Mouse (Mus musculus) neural tube, embryonic 15.5 days (tissue): ENCODE data around the gene Serpinb1c. TPM values are rescaled to one million over a fixed set of nuclear protein-coding genes. Genes with fewer than 3 reads are reported as not detected.
"Not testable (repeated sequence)": the region's sequence is repeated elsewhere in the genome, so short reads cannot be mapped to it uniquely, and the experiment has no call there.

ENCODE experiments used
- ATAC-seq: fragments of 200-750 bp; cut with Nextera tagmentation; 2 replicates; pipeline ENCODE4 v1.8.0; 2017; ENCODE audit warnings: mild to moderate bottlenecking, moderate TSS enrichment, moderate library complexity; ENCODE audit not compliant: low FRiP score
- H3K27ac ChIP-seq: fragments of 300-500 bp; sonication (generic); replicated peaks from 2 replicates; pipeline ENCODE4 v1.5.1; 2015; ENCODE audit warnings: mild to moderate bottlenecking, inconsistent platforms
- H3K27me3 ChIP-seq: fragments of 300-500 bp; sonication (generic); replicated peaks from 2 replicates; pipeline ENCODE4 v1.6.1; 2015; ENCODE audit warnings: inconsistent platforms
- H3K36me3 ChIP-seq: fragments of 300-500 bp; sonication (generic); 2 replicates; pipeline ENCODE4 v1.6.1; 2015; ENCODE audit warnings: inconsistent platforms
- H3K4me1 ChIP-seq: fragments of 300-500 bp; sonication (generic); 2 replicates; pipeline ENCODE4 v1.6.1; 2015; ENCODE audit warnings: inconsistent platforms
- H3K4me2 ChIP-seq: fragments of 300-500 bp; sonication (generic); 2 replicates; pipeline ENCODE4 v1.6.1; 2015; ENCODE audit warnings: inconsistent platforms, mild to moderate bottlenecking, moderate library complexity
- H3K4me3 ChIP-seq: fragments of 300-500 bp; sonication (generic); replicated peaks from 2 replicates; pipeline ENCODE4 v1.5.1; 2015; ENCODE audit warnings: mild to moderate bottlenecking, inconsistent platforms
- H3K9ac ChIP-seq: fragments of 300-500 bp; sonication (generic); replicated peaks from 2 replicates; pipeline ENCODE4 v1.6.1; 2015; ENCODE audit warnings: mild to moderate bottlenecking, inconsistent platforms
- H3K9me3 ChIP-seq: fragments of 300-500 bp; sonication (generic); replicated peaks from 2 replicates; pipeline ENCODE4 v1.6.1; 2016; ENCODE audit warnings: inconsistent platforms
- WGBS: fragments of 180-500 bp; shearing (Covaris S2); methylation state at CpG from one replicate; pipeline ENCODE4 v1.1.7; 2015; ENCODE audit warnings: mixed read lengths; 5-methylcytosine and 5-hydroxymethylcytosine counted together
- polyA plus RNA-seq: library from polyadenylated mRNA; unstranded; fragments of >200 nt; fragmentation: Nextera tagmentation; extraction: Ambion mirVana; gene quantifications from 2 replicates; pipeline ENCODE4 v1.2.1, GENCODE M21; 2015

Gene Serpinb1c
- polyA plus RNA-seq, 1 experiment from 2014 or later = 0.20 TPM

DNA sequence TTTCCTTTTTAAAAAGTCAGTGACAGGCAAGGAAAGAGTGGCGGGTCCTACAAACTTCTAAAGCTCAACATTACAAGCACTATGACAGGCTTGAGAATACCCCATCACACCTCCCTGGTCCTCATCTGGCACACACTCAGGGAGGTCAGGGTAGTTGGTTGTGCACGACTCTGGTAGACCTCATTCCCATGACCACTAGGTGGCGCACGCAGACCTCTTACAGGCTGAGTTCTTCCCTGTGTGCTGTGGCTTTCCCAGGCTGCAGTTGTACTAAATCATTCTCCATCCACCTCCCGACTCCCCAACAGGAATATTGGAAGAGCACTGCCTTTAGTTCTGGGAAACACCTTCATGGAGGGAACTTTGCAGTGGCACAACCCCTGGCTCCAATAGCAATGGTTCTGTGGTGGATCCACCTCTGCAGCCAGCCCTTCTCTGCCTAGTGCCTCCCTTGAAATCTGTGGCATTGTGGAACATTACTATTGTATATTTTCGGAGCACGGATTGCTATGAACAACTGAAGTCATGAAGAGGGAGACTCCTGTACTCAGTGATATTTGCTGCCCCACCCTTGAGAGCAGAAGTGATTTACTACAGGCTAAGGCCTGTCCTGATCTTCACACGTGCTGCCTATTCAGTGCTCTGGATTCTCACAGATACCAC, 5.3 kb upstream of the Serpinb1c start:
- 32% methylated on average over 8 of the region's 8 CpGs for WGBS
- H3K9me3 ChIP-seq = no peaks in the 10 kb centered on the region

GRCm38 (mm10) chr13:32902481-32903015, 4.5 kb upstream of the Serpinb1c start:
- H3K4me2 ChIP-seq = 0 out of 2 replicates have a peak overlapping the region, but pooled peaks have one; percentile 6
- H3K27ac ChIP-seq = no peak overlapping the region
- no peaks in the 10 kb centered on the region for H3K36me3 ChIP-seq
- H3K27me3 ChIP-seq = no peaks in the 10 kb centered on the region
- no peaks in the 10 kb centered on the region for H3K9me3 ChIP-seq
- H3K4me3 ChIP-seq = no peak overlapping the region
- ATAC-seq = peak; percentile 90
- 16% methylated on average over 4 of the region's 4 CpGs for WGBS
- H3K4me1 ChIP-seq = peaks cover 7% of the 10 kb centered on the region; the same call in 1 of the 2 replicates
- H3K9ac ChIP-seq = no peak overlapping the region

More for the DNA sequence above, 5.3 kb upstream of the Serpinb1c start:
- H3K4me3 ChIP-seq = no peak overlapping the region
- H3K9ac ChIP-seq = 0 out of 2 replicates have a peak overlapping the region, but pooled peaks have one; percentile 23
- no peaks in the 10 kb centered on the region for H3K36me3 ChIP-seq
- H3K4me1 ChIP-seq = peaks cover 7% of the 10 kb centered on the region; the same call in 1 of the 2 replicates
- H3K4me2 ChIP-seq = no peak overlapping the region
- H3K27me3 ChIP-seq = no peaks in the 10 kb centered on the region
- peak; percentile 98 for ATAC-seq
- no peak overlapping the region for H3K27ac ChIP-seq

- WGBS = 29% methylated on average over 2 of the region's 2 CpGs
- no peak for ATAC-seq
Observed at GRCm38 (mm10) chr13:32900639-32901038, 2.6 kb upstream of the Serpinb1c start.

DNA sequence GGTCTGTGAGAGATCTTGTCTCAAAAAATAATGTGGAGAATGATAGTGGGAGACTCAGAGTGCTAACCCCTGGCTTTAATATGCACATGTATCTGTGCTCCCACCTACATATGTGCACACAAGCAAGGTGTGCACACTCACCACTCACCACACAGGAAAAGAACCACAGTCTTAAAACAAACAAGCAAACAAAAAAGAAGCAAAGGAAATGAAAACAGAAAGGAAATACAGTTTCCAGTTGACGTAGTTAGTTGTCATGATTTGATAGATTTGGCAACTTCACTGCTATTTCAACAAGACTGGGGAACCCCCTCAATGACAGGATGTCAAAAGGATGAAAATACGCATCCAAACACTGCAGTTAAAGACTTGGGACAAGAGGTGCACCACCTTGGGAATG, 1.1 kb upstream of the Serpinb1c start:
- not testable (repeated sequence) for H3K9me3 ChIP-seq, H3K4me2 ChIP-seq, H3K27me3 ChIP-seq, ATAC-seq, H3K4me3 ChIP-seq, H3K9ac ChIP-seq, H3K36me3 ChIP-seq, H3K4me1 ChIP-seq, H3K27ac ChIP-seq
- 79% methylated on average over 1 of the region's 2 CpGs for WGBS

More at GRCm38 (mm10) chr13:32900639-32901038, 2.6 kb upstream of the Serpinb1c start:
- no peaks in the 10 kb centered on the region for H3K36me3 ChIP-seq
- H3K9me3 ChIP-seq = no peaks in the 10 kb centered on the region
- peaks cover 7% of the 10 kb centered on the region; the same call in 1 of the 2 replicates for H3K4me1 ChIP-seq
- H3K4me2 ChIP-seq = no peak overlapping the region
- H3K9ac ChIP-seq = no peak overlapping the region
- no peaks in the 10 kb centered on the region for H3K27me3 ChIP-seq
- H3K27ac ChIP-seq = no peak overlapping the region
- H3K4me3 ChIP-seq = no peak overlapping the region

GRCm38 (mm10) chr13:32896931-32897330, 1.1 kb downstream of the Serpinb1c start:
- WGBS = 79% methylated on average over 4 of the region's 4 CpGs
- H3K27me3 ChIP-seq = no peaks in the 10 kb centered on the region
- H3K4me2 ChIP-seq = no peak overlapping the region
- H3K4me1 ChIP-seq = no peaks in the 10 kb centered on the region
- H3K27ac ChIP-seq = no peak overlapping the region
- no peaks in the 10 kb centered on the region for H3K9me3 ChIP-seq
- no peak for ATAC-seq
- no peak overlapping the region for H3K4me3 ChIP-seq
- no peaks in the 10 kb centered on the region for H3K36me3 ChIP-seq
- H3K9ac ChIP-seq = no peak overlapping the region

- no peak overlapping the region for H3K4me2 ChIP-seq
- no peak overlapping the region for H3K9ac ChIP-seq
- no peaks in the 10 kb centered on the region for H3K36me3 ChIP-seq
- no peaks in the 10 kb centered on the region for H3K9me3 ChIP-seq
- H3K4me1 ChIP-seq = no peaks in the 10 kb centered on the region
- H3K27me3 ChIP-seq = no peaks in the 10 kb centered on the region
- ATAC-seq = no peak
- no peak overlapping the region for H3K27ac ChIP-seq
- no peak overlapping the region for H3K4me3 ChIP-seq
Observed at GRCm38 (mm10) chr13:32884755-32885154, 13.3 kb downstream of the Serpinb1c start.

- no peak overlapping the region for H3K9ac ChIP-seq
- H3K9me3 ChIP-seq = no peaks in the 10 kb centered on the region
- H3K4me2 ChIP-seq = no peak overlapping the region
- 70% methylated on average over 1 of the region's 1 CpGs for WGBS
- no peak for ATAC-seq
- H3K27ac ChIP-seq = no peak overlapping the region
- H3K36me3 ChIP-seq = no peaks in the 10 kb centered on the region
- no peak overlapping the region for H3K4me3 ChIP-seq
- no peaks in the 10 kb centered on the region for H3K27me3 ChIP-seq
- no peaks in the 10 kb centered on the region for H3K4me1 ChIP-seq
Observed at GRCm38 (mm10) chr13:32873862-32874261, 24.1 kb downstream of the Serpinb1c start.

GRCm38 (mm10) chr13:32868843-32869242, 29.2 kb downstream of the Serpinb1c start:
- Histone ChIP-seq H3K27me3 (no peaks in the 10 kb centered on the region), H3K4me3 (no peak overlapping the region), H3K4me2 (no peak overlapping the region), H3K9ac (no peak overlapping the region), H3K27ac (no peak overlapping the region), H3K4me1 (no peaks in the 10 kb centered on the region), H3K36me3 (no peaks in the 10 kb centered on the region), H3K9me3 (no peaks in the 10 kb centered on the region)
- ATAC-seq = no peak
- 80% methylated on average over 5 of the region's 5 CpGs for WGBS

- not testable (repeated sequence) for H3K4me2 ChIP-seq, H3K27me3 ChIP-seq, H3K9ac ChIP-seq, H3K4me1 ChIP-seq, H3K9me3 ChIP-seq, H3K4me3 ChIP-seq, ATAC-seq, H3K36me3 ChIP-seq, H3K27ac ChIP-seq
- WGBS = 91% methylated on average over 4 of the region's 4 CpGs
Observed at GRCm38 (mm10) chr13:32868233-32868632, 29.8 kb downstream of the Serpinb1c start.

GRCm38 (mm10) chr13:32867030-32867429, 31.0 kb downstream of the Serpinb1c start:
- Histone ChIP-seq H3K27me3 (no peaks in the 10 kb centered on the region), H3K4me1 (no peaks in the 10 kb centered on the region), H3K36me3 (no peaks in the 10 kb centered on the region), H3K4me3 (no peak overlapping the region), H3K9me3 (no peaks in the 10 kb centered on the region), H3K9ac (no peak overlapping the region), H3K27ac (no peak overlapping the region), H3K4me2 (no peak overlapping the region)
- 68% methylated on average over 2 of the region's 2 CpGs for WGBS
- no peak; the same call in 1 of the 2 replicates for ATAC-seq

DNA sequence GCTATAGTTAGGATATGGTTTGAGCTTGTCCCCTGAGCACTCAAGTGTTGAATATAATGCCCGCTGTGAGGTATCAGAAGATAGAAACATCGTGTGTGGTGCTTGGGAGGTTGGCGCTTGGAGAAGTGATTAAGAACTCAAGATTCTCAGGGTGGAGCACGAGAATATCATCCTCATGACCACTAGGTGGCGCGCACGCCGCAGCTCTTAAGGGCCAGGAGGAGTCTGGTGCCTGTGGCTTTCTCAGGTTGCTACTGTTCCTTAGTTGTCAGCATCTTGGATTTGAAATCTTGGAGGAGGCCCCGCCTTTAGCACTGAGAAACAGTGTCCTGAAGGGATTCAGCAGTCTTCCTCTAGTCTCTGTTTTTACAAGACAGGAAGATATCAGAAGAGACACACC, 31.5 kb downstream of the Serpinb1c start:
- H3K27ac ChIP-seq = no peak overlapping the region
- no peak overlapping the region for H3K4me2 ChIP-seq
- H3K36me3 ChIP-seq = no peaks in the 10 kb centered on the region
- no peaks in the 10 kb centered on the region for H3K4me1 ChIP-seq
- ATAC-seq = peak; percentile 89; the same call in 1 of the 2 replicates
- no peaks in the 10 kb centered on the region for H3K9me3 ChIP-seq
- H3K9ac ChIP-seq = no peak overlapping the region
- no peaks in the 10 kb centered on the region for H3K27me3 ChIP-seq
- H3K4me3 ChIP-seq = no peak overlapping the region
- WGBS = 13% methylated on average over 9 of the region's 9 CpGs

DNA sequence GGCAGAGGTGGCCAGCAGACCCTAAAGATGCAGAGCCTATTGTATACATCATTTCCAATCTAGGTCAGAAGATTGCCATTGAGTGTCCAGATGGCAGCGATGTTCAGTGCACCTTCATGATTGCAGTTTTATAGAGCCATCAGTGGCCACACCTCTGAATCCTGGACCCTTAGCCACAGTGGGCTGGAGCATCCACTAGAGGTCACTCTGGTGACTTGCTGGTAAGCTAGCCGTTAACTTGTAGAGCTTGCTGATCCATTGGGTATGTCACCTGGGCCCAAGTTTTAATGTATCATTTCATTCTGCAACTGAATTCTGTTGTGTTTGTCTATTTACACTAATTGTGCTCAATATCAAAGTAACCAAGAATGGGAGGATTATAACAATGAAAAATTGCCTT, 32.4 kb downstream of the Serpinb1c start:
- no peak overlapping the region for H3K4me3 ChIP-seq
- ATAC-seq = no peak
- H3K4me1 ChIP-seq = no peaks in the 10 kb centered on the region
- H3K27ac ChIP-seq = no peak overlapping the region
- 77% methylated on average over 2 of the region's 2 CpGs for WGBS
- H3K4me2 ChIP-seq = no peak overlapping the region
- H3K36me3 ChIP-seq = no peaks in the 10 kb centered on the region
- no peak overlapping the region for H3K9ac ChIP-seq
- no peaks in the 10 kb centered on the region for H3K27me3 ChIP-seq
- H3K9me3 ChIP-seq = no peaks in the 10 kb centered on the region
